Mouse (Mus musculus): ENCODE measurements around the gene Cdcp2.

The Cdcp2 gene

DNA sequence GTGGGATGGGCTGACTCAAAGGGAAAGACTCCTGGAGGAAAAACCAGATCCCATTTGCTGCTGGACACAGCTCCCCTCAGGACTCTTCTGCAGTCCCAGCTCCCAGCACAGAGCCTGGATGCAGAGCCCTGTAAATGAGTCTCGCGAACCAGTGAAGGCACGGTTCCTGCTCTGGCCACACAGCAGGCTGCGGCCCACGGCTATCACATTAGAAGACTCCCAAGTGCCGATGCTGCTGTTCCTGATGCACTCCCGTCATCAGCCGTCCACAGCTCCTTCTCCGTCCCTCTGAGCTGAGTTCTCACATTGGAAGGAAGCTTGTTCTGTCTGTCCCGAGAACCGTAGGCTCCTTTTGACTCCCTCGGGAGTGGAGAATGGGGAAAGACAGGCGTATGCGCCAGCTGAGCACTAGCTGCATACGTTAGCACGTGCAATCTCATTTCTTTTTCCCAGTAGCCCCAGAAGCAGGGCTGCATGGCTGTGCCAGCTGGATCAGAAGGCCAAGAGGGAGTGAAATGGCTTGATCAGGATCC, at the start of gene Cdcp2:
Gene Cdcp2 (plus strand): TSS at position 51 of the 533 bp plus-strand sequence.
- DNase-seq, result no peak

GRCm38 (mm10) chr4:107047806-107048205, 48.9 kb upstream of the Cdcp2 start:
- DNase-seq, result no peak

- no peak for DNase-seq
These were observed 48.0 kb upstream of the Cdcp2 start for GRCm38 (mm10) chr4:107048568-107049162.

GRCm38 (mm10) chr4:107051889-107052288, 44.8 kb upstream of the Cdcp2 start:
- DNase-seq, result no peak

GRCm38 (mm10) chr4:107052962-107053553, 43.6 kb upstream of the Cdcp2 start:
- DNase-seq, result no peak

DNA sequence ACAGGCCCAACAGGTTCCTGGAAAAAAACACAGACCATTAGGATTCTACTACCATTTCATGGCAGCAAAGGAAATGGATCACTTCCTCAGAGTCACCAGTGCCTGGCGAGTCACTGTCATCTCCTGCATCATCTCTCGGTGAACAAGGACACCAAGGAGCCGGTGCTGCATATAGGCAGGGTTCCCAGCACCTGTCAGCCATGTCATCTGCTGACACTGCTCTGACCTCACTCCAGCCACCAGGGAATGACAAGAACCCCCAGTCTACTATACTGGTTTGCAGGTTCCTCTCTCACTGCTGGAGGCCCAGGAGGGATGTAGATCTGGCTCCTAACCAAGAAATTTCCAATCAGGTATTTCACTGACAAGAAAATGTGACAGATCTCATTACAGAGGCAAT, 40.6 kb upstream of the Cdcp2 start:
- DNase-seq, result no peak

- DNase-seq, result no peak
These were observed 38.3 kb upstream of the Cdcp2 start for GRCm38 (mm10) chr4:107058346-107058745.

- no peak for DNase-seq
These were observed 37.9 kb upstream of the Cdcp2 start for GRCm38 (mm10) chr4:107058781-107059180.

DNA sequence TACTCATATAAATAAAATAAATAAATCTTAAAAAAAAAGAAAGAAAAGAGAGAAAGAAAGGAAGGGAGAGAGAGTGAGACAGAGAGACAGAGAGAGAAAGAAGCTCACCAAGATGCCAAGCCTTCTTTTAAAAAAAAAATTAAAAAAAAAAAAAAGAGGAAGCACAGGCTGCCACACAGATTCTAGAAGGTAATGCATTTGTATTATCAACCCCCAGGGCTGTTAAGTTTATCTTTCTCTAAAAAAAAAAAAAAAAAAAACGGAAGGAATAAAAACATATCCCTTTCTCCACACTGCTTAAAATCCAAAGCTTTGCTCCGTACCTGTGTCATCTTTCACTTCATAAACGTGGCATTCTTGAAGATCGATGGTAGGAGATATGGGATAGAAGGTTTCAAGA, 35.1 kb upstream of the Cdcp2 start:
- DNase-seq, result no peak

DNA sequence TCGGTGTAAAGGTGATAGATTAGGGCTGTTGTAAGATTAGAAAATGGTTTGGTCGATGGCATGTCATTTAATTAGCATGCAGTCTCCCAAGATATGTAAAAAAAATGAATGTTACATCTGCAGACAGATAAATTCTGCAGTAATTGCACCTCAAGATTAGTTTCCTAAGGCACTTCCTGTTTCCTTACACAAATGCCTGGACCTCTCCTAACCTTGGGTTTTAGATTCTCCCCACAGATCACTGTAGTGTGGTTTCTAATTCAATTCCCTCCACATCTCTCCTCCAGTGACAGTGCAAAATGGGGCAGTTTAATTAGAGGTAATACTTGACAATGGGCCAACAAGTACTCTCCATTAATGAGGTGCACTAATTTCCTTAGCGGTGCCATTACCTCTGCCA, 33.5 kb upstream of the Cdcp2 start:
- no peak for DNase-seq

- DNase-seq, result no peak
These were observed 32.1 kb upstream of the Cdcp2 start for GRCm38 (mm10) chr4:107064394-107065098.

DNA sequence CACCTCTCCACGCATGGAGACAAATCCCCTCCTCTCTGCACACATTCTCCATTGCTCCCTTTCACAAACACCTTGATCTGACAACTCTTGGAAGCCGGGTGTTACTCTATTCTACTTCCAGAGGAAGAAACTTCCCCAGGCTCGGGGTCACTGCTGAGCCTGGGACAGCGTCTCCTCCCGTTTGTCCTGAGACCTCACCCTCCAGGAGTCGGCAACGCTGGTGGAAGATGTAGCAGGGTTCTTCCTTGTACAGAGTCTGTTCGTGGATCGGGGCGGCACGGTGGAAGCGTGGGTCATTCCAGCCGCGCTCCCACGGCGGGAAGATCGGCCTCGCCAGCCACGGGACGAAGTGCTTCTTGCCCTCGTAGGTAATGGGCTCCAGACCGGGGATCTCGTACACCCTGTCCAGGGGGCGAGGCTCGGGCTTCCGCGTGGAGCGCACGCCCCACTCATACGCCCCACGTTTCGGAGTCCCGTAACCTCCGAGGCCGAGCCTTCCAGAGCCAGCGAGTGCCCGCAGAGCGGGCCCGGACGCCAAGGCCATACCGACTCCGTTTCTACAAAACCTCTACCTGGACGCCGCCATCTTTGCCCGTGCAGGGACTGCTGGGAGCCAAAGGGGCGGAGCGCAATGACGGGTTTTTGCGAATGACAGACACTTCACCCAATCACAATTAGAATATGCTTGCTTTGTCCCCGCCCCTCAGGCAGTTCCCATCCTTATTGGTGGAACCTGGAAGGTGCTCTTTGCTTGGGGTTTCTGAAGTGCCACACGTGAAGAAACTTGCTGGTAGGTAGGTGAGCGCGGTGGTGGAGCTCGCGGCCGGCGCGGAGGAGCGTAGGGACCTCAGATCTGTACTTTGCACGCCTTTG, 30.2 kb upstream of the Cdcp2 start, which contains the start of the genes Mrpl37 and Cyb5rl:
Gene Mrpl37 (minus strand): TSS at position 617 of the 873 bp plus-strand sequence.
Gene Cyb5rl (plus strand): TSS at position 737 of the 873 bp plus-strand sequence.
- peak; percentile 97 for DNase-seq

DNA sequence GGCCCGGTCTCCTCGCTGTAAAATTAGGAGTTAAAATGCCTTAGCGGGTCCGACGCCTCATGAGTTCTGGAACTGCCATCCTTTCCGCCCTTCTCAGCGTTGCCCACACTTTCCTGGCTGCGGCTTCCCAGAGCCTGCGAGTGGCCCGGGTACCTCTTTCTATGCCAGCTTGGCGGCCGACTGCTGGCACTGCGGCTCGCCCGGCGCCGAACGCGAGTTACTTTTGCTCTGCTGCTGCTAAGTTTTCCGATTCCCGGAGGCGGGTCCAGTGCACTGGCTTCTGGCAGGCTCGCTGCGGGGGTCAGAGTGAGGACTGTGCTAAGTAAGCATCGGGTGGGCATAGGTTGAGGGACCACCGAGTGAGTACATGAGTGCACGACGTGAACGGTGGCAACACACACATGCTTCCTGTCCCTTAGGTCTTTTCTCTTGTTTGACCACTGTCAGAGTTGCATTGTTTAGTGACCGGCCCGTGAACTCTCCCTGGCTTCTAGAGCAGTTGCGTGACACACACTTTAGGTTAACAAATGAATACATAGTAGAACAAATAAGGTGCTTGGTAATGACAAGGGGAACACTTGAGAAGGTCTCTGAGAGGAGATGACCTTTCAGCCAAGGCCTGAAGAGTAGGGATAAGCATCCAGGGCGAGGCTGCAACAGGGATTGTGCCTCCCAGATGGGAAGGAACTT, 29.4 kb upstream of the Cdcp2 start:
- DNase-seq, result no peak

DNA sequence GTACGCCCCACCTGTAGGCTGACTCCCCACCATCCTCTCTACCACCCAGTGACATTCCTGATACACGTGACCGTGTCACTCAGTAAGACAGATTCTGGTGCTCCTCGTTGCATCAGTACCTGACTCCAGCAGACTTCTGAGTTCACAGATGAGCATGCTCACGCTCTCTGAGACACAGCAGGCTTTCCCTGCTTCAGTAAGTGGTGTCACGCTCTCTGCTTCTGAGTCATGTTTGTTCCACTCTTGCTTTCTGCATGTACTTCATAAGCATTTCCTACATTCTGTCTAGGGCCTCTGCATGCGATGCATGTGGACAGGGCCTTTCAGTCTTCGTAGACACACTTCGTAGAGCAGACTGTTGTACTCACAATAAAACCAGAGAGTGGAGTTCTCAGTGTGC, 24.3 kb upstream of the Cdcp2 start:
- DNase-seq, result no peak

DNA sequence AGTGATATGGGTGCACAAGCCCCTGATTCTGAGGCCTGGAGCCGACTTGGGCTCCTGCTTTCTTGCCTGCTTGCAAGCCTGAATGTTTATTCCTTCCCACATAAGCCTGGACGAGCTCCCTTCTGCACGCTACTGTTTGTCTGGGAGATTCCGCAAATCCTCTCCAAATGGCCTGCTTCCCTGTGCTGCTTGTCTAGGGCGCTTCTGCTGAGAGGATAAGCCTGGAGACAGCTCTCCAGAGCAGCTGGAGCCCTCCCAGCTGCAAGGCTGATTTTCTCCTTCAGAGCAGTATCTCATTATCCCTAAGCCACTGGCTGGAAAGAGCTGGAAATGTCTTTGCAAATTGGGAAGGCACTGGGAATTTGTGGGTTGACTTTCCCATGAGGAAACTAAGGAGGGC, 21.2 kb upstream of the Cdcp2 start:
- DNase-seq, result no peak

- DNase-seq, result no peak
These were observed 17.8 kb upstream of the Cdcp2 start for GRCm38 (mm10) chr4:107078894-107079293.

GRCm38 (mm10) chr4:107079716-107080115, 17.0 kb upstream of the Cdcp2 start:
- no peak for DNase-seq

DNA sequence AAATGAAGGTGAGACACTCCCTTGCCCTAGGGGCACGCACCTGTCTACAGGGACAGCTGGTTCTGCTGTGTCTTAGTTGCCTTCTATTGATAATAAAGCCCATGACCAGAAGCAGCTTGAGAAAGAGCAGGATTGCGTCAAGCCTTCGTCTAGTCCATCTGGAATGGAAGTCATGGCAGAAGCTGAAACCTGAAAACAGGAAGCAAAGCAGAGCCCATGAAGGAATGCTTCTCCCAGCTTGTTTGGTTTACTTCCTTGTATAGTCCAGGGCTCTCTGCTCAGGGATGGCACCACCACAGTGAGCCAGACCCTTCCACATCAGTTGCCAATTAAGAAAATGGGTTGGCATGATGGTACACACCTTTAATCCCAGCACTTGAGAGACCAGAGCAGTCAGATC, 14.5 kb upstream of the Cdcp2 start:
- no peak for DNase-seq

DNA sequence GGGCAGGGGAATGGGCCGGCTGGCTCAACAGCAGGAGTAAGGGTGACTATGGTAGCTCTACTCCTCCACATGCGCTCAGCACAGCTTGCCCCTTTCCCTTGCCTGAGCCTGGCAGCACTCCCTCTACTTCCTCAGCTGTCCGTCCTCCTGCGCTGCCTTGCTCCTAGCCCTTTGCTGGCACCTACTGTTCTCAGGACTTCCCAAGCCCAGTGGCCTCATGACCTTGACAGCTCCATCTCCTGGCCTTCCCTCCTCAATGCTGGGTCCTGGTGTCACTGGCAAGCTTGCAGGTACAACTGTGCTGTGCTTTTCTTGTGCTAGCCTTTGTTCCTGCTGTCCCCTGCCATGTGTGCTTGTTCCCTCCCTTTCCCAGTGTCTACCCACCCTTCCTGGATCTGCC, 13.6 kb upstream of the Cdcp2 start:
- no peak for DNase-seq

GRCm38 (mm10) chr4:107084343-107084742, 12.3 kb upstream of the Cdcp2 start:
- DNase-seq, result no peak

GRCm38 (mm10) chr4:107084858-107085257, 11.8 kb upstream of the Cdcp2 start:
- DNase-seq, result peak; percentile 70

GRCm38 (mm10) chr4:107091696-107092095, 5.0 kb upstream of the Cdcp2 start:
- no peak for DNase-seq
